Mouse (Mus musculus) CH12.LX (cell line): ENCODE measurements around the gene Lrrc18.

Source experiments
- CHD1 ChIP-seq: IDR thresholded peaks from 2 replicates; pipeline ENCODE4 v1.6.1; 2012; ENCODE audit warnings: low read depth, low read length, improper control_type of control experiment, inconsistent platforms
- CTCF ChIP-seq, 2 experiments: IDR thresholded peaks in 1 of 2; conservative IDR thresholded peaks in 1 of 2; 2 replicates each; pipeline ENCODE4 v1.5.1; 2011 to 2012; ENCODE audit warnings: low read depth in 2 of 2, low read length in 2 of 2, improper control_type of control experiment in 1 of 2, inconsistent platforms in 1 of 2, mild to moderate bottlenecking in 1 of 2, moderate library complexity in 1 of 2
- E2F4 ChIP-seq: IDR thresholded peaks from 2 replicates; pipeline ENCODE4 v1.6.1; 2011; ENCODE audit warnings: low read depth, low read length, improper control_type of control experiment; ENCODE audit not compliant: insufficient replicate concordance
- JUN ChIP-seq: IDR thresholded peaks from 2 replicates; pipeline ENCODE4 v1.6.1; 2011; ENCODE audit warnings: low read depth, mild to moderate bottlenecking, low read length, improper control_type of control experiment, moderate library complexity; ENCODE audit not compliant: insufficient read depth
- MAZ ChIP-seq: IDR thresholded peaks from 2 replicates; pipeline ENCODE4 v1.6.1; 2012; ENCODE audit warnings: low read depth, mild to moderate bottlenecking, inconsistent platforms, low read length, improper control_type of control experiment, moderate library complexity
- MEF2A ChIP-seq: IDR thresholded peaks from 2 replicates; pipeline ENCODE4 v1.6.1; 2014; ENCODE audit warnings: low read depth, mild to moderate bottlenecking, inconsistent platforms, low read length, improper control_type of control experiment, borderline replicate concordance
- MYC ChIP-seq: IDR thresholded peaks from 2 replicates; pipeline ENCODE4 v1.6.1; 2011; ENCODE audit warnings: low read depth, mild to moderate bottlenecking, improper control_type of control experiment, low read length
- NRF1 ChIP-seq: IDR thresholded peaks from 2 replicates; pipeline ENCODE4 v1.6.1; 2014; ENCODE audit warnings: low read depth, mild to moderate bottlenecking, inconsistent platforms, low read length, improper control_type of control experiment, moderate library complexity
- POLR2A ChIP-seq: IDR thresholded peaks from 2 replicates; pipeline ENCODE4 v1.6.1; 2011; ENCODE audit warnings: low read depth, mild to moderate bottlenecking, improper control_type of control experiment, low read length
- UBTF ChIP-seq: IDR thresholded peaks from 2 replicates; pipeline ENCODE4 v1.6.1; 2012; ENCODE audit warnings: low read depth, mild to moderate bottlenecking, inconsistent platforms, low read length, improper control_type of control experiment, moderate library complexity
- ZC3H11A ChIP-seq: IDR thresholded peaks from 2 replicates; pipeline ENCODE4 v1.6.1; 2012; ENCODE audit warnings: low read depth, mild to moderate bottlenecking, inconsistent platforms, low read length, improper control_type of control experiment
- ZMIZ1 ChIP-seq: IDR thresholded peaks from 2 replicates; pipeline ENCODE4 v1.6.1; 2012; ENCODE audit warnings: low read depth, mild to moderate bottlenecking, inconsistent platforms, low read length, improper control_type of control experiment

GRCm38 (mm10) chr14:32991082-32991481 is at the start of gene Lrrc18:
- TF ChIP-seq MEF2A: no peak
- no peak for TF ChIP-seq ZC3H11A
- TF ChIP-seq NRF1: no peak
- TF ChIP-seq CHD1: no peak
- no peak for TF ChIP-seq MAZ
- no peak for TF ChIP-seq POLR2A
- no peak for TF ChIP-seq CTCF (conservative IDR thresholded peaks at IDR 0.05 in 1 of 2, IDR thresholded peaks at IDR 0.05 in 1 of 2; ENCODE audit: low read depth in 2 of 2, low read length in 2 of 2)
- TF ChIP-seq UBTF: no peak
- TF ChIP-seq ZMIZ1: no peak
- TF ChIP-seq MYC: no peak
- TF ChIP-seq E2F4: no peak
- TF ChIP-seq JUN: no peak
